Comparison of ENCODE assay signal across 8 mouse cellular contexts in the genomic region with DNA sequence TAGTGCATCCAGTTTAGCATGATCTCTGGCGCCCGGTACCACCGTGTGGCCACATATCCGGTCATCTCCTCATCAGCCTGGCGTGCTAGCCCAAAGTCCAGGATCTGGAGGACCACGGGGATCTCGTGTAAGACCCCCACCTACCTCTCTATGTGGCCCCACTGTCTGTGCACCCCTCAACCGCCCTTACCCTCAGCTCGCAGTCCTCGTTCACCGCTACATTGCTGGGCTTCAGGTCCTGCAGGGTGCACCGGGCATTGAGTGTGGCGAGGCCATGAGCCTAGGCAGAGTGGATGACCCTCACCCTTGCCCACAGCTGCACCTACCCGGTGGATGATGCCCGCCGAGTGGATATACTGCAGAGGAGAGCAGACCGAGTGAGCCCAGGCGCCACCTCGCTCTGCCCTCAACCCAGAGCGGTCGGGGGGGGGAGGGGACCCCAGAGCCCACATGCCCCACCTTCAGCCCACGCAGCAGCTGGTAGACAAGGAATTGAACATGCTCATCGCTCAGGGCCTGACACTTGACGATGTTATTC. TPM values are rescaled to one million over a fixed set of nuclear protein-coding genes. Genes with fewer than 3 reads are reported as not detected.
DNase-seq lines count a peak whose midpoint lies in the region; ATAC-seq and TF ChIP-seq lines count a peak whose summit lies in the region.

No protein-coding gene starts in this region.

- peak; percentile 92 for DNase-seq in heart, adult 11 months
- no peak for DNase-seq in heart, postnatal 14 days
- DNase-seq in spleen, adult 2 months (ENCODE audit: low read depth in 1 of 2, low spot score in 2 of 2) = no peak
- DNase-seq in spleen, postnatal 14 days (ENCODE audit: low spot score in 2 of 2) = no peak
- no peak for DNase-seq in gastrocnemius, postnatal 4 days (ENCODE audit: low spot score in 2 of 2)

- peak overlapping the region; percentile 53; the same call in 1 of the 2 replicates for H3K4me3 ChIP-seq in spleen, adult 2 months (ENCODE audit: extremely low read depth, insufficient read depth, insufficient read length)
- peak overlapping the region; percentile 40; the same call in 1 of the 2 replicates for H3K4me3 ChIP-seq in limb, embryonic 13.5 days

- no peak overlapping the region for H3K27ac ChIP-seq in spleen, adult 2 months (ENCODE audit: insufficient read depth, low read length)
- H3K27ac ChIP-seq in limb, embryonic 13.5 days = no peak overlapping the region

- TF ChIP-seq CTCF in spleen, adult 2 months (IDR thresholded peaks at IDR 0.05; ENCODE audit: extremely low read depth, insufficient read depth, insufficient read length, insufficient replicate concordance) = no peak

- no peak overlapping the region for H3K9ac ChIP-seq in limb, embryonic 13.5 days

- H3K9me3 ChIP-seq in limb, embryonic 13.5 days = no peaks in the 10 kb centered on the region

- intact Hi-C loops in heart, postnatal 14 days (cut with DNase I) = no loop called here

- peaks cover 43% of the 10 kb centered on the region; the same call in 1 of the 2 replicates for H3K4me1 ChIP-seq in spleen, adult 2 months (ENCODE audit: control insufficient read depth, insufficient read depth, insufficient read length)
- H3K4me1 ChIP-seq in limb, embryonic 13.5 days = peaks cover 39% of the 10 kb centered on the region

- ATAC-seq in limb, embryonic 13.5 days (ENCODE audit: low FRiP score, low read depth) = no peak
- no peak for ATAC-seq in granulocyte monocyte progenitor cell, adult 5-6 weeks (replicated peaks; ENCODE audit: poor library complexity, severe bottlenecking)
- no peak for ATAC-seq in megakaryocyte progenitor cell, adult 5-6 weeks (replicated peaks; ENCODE audit: poor library complexity)

- WGBS in spleen, adult 2 months = 82% methylated on average over 24 of the region's 24 CpGs
- 72% methylated on average over 24 of the region's 24 CpGs for WGBS in limb, embryonic 13.5 days

- no peaks in the 10 kb centered on the region for H3K27me3 ChIP-seq in spleen, adult 2 months (ENCODE audit: control insufficient read depth, insufficient read depth, low read length)
- peaks cover 63% of the 10 kb centered on the region for H3K27me3 ChIP-seq in limb, embryonic 13.5 days

- no peak for TF ChIP-seq POLR2A in spleen, adult 2 months (IDR thresholded peaks at IDR 0.05; ENCODE audit: low read depth, low read length)

- H3K4me2 ChIP-seq in limb, embryonic 13.5 days (replicated peaks) = peak overlapping the region; percentile 70

- peaks cover 4% of the 10 kb centered on the region for H3K36me3 ChIP-seq in spleen, adult 2 months (ENCODE audit: control insufficient read depth, insufficient read depth, low read length)
- no peaks in the 10 kb centered on the region for H3K36me3 ChIP-seq in limb, embryonic 13.5 days

RNA-seq across cellular contexts. Expression of gene Mapk11, which starts 3.5 kb away (rescaled TPM):
- total RNA-seq in heart, postnatal 14 days (2021) = 1 to 10 TPM; 2.3 to 3.7 TPM
- polyA plus RNA-seq in spleen, adult 2 months (2012; rRNA removed) = 29.0 and 35.1 TPM in 2 replicates
- 8.4 and 10.4 TPM in 2 replicates for polyA plus RNA-seq in limb, embryonic 13.5 days (2015; fragmentation: Nextera tagmentation; extraction: Ambion mirVana)
- total RNA-seq in granulocyte monocyte progenitor cell, adult 5-6 weeks (2014; fragmentation: Nextera tagmentation) = not detected in 2 replicates
- not detected in 2 replicates for total RNA-seq in granulocyte monocyte progenitor cell, adult 5-6 weeks (2017)
- total RNA-seq in megakaryocyte progenitor cell, adult 5-6 weeks (2015) = not detected in 2 replicates
- 0.10 TPM in 1 of 2 replicates, not detected in the other for total RNA-seq in megakaryocyte progenitor cell, adult 5-6 weeks (2017)
- 1 to 10 TPM; 3.4 to 4.1 TPM for total RNA-seq in gastrocnemius, postnatal 4 days (2021)

RNA-seq across cellular contexts. Expression of gene Mapk12, which starts 5.4 kb away (rescaled TPM):
- 10 to 100 TPM; 16.8 to 18.7 TPM for total RNA-seq in heart, postnatal 14 days (2021)
- polyA plus RNA-seq in spleen, adult 2 months (2012; rRNA removed) = 3.7 and 3.9 TPM in 2 replicates
- polyA plus RNA-seq in limb, embryonic 13.5 days (2015; fragmentation: Nextera tagmentation; extraction: Ambion mirVana) = 6.4 and 6.5 TPM in 2 replicates
- total RNA-seq in granulocyte monocyte progenitor cell, adult 5-6 weeks (2014; fragmentation: Nextera tagmentation) = not detected in 2 replicates
- total RNA-seq in granulocyte monocyte progenitor cell, adult 5-6 weeks (2017) = 0.93 TPM in 1 of 2 replicates, not detected in the other
- total RNA-seq in megakaryocyte progenitor cell, adult 5-6 weeks (2015) = 0.49 TPM in 1 of 2 replicates, not detected in the other
- total RNA-seq in megakaryocyte progenitor cell, adult 5-6 weeks (2017) = 0.04 and 0.47 TPM in 2 replicates
- 10 to 100 TPM; 54.4 to 57.3 TPM for total RNA-seq in gastrocnemius, postnatal 4 days (2021)

RNA-seq across cellular contexts. Expression of gene Hdac10, which starts 17.4 kb away (rescaled TPM):
- total RNA-seq in heart, postnatal 14 days (2021) = 1 to 10 TPM; 7.2 to 8.4 TPM
- polyA plus RNA-seq in spleen, adult 2 months (2012; rRNA removed) = 76.2 and 86.8 TPM in 2 replicates
- polyA plus RNA-seq in limb, embryonic 13.5 days (2015; fragmentation: Nextera tagmentation; extraction: Ambion mirVana) = 17.4 and 18.7 TPM in 2 replicates
- 11.3 and 14.7 TPM in 2 replicates for total RNA-seq in granulocyte monocyte progenitor cell, adult 5-6 weeks (2014; fragmentation: Nextera tagmentation)
- 11.2 and 13.9 TPM in 2 replicates for total RNA-seq in granulocyte monocyte progenitor cell, adult 5-6 weeks (2017)
- total RNA-seq in megakaryocyte progenitor cell, adult 5-6 weeks (2015) = 4.0 and 5.6 TPM in 2 replicates
- 9.8 and 12.0 TPM in 2 replicates for total RNA-seq in megakaryocyte progenitor cell, adult 5-6 weeks (2017)
- 10 to 100 TPM; 11.2 to 11.8 TPM for total RNA-seq in gastrocnemius, postnatal 4 days (2021)

RNA-seq across cellular contexts. Expression of gene Tubgcp6, which starts 23.0 kb away (rescaled TPM):
- total RNA-seq in heart, postnatal 14 days (2021) = 10 to 100 TPM; 12.0 to 12.7 TPM
- polyA plus RNA-seq in spleen, adult 2 months (2012; rRNA removed) = 38.4 and 45.1 TPM in 2 replicates
- polyA plus RNA-seq in limb, embryonic 13.5 days (2015; fragmentation: Nextera tagmentation; extraction: Ambion mirVana) = 17.5 and 18.1 TPM in 2 replicates
- total RNA-seq in granulocyte monocyte progenitor cell, adult 5-6 weeks (2014; fragmentation: Nextera tagmentation) = 23.4 and 29.2 TPM in 2 replicates
- 12.6 and 20.2 TPM in 2 replicates for total RNA-seq in granulocyte monocyte progenitor cell, adult 5-6 weeks (2017)
- 22.2 and 24.7 TPM in 2 replicates for total RNA-seq in megakaryocyte progenitor cell, adult 5-6 weeks (2015)
- total RNA-seq in megakaryocyte progenitor cell, adult 5-6 weeks (2017) = 16.6 and 35.5 TPM in 2 replicates
- 10 to 100 TPM; 13.5 to 16.6 TPM for total RNA-seq in gastrocnemius, postnatal 4 days (2021)

RNA-seq across cellular contexts. Expression of gene Plxnb2, which starts 34.7 kb away (rescaled TPM):
- 100 to 1,000 TPM in 1 of 2 experiments, 10 to 100 TPM in 1; 98.2 to 101 TPM for total RNA-seq in heart, postnatal 14 days (2021)
- polyA plus RNA-seq in spleen, adult 2 months (2012; rRNA removed) = 89.4 and 96.8 TPM in 2 replicates
- polyA plus RNA-seq in limb, embryonic 13.5 days (2015; fragmentation: Nextera tagmentation; extraction: Ambion mirVana) = 130 and 144 TPM in 2 replicates
- total RNA-seq in granulocyte monocyte progenitor cell, adult 5-6 weeks (2014; fragmentation: Nextera tagmentation) = 19.1 and 23.4 TPM in 2 replicates
- 11.0 and 14.7 TPM in 2 replicates for total RNA-seq in granulocyte monocyte progenitor cell, adult 5-6 weeks (2017)
- 12.1 and 12.6 TPM in 2 replicates for total RNA-seq in megakaryocyte progenitor cell, adult 5-6 weeks (2015)
- 9.3 and 14.5 TPM in 2 replicates for total RNA-seq in megakaryocyte progenitor cell, adult 5-6 weeks (2017)
- 10 to 100 TPM; 81.0 to 84.7 TPM for total RNA-seq in gastrocnemius, postnatal 4 days (2021)

Comparison
In these comparisons a context has a peak if more than half of its experiments do, and no peak if none do; other contexts are left out.
1. RNA of gene Mapk12, which starts 5.4 kb away (total RNA-seq): 54.4 to 57.3 TPM in gastrocnemius, postnatal 4 days and 16.8 to 18.7 TPM in heart, postnatal 14 days; 0.93 TPM in granulocyte monocyte progenitor cell, adult 5-6 weeks and 0.04 to 0.49 TPM in megakaryocyte progenitor cell, adult 5-6 weeks; every median in the first group is over 4 times any median in the second.